Mouse (Mus musculus): ENCODE data around the gene Tnrc6c. TPM values are rescaled to one million over a fixed set of nuclear protein-coding genes. Genes with fewer than 3 reads are reported as not detected.

Gene Tnrc6c
- polyA plus RNA-seq, 1 experiment from 2014 or later: 31.0 TPM

- Histone ChIP-seq H3K4me1 (peaks cover 23% of the 10 kb centered on the region), H3K4me3 (no peak overlapping the region), H3K36me3 (no peaks in the 10 kb centered on the region), H3K27ac (replicated peaks) (no peak overlapping the region), H3K9me3 (no peaks in the 10 kb centered on the region), H3K4me2 (replicated peaks) (no peak overlapping the region), H3K27me3 (no peaks in the 10 kb centered on the region), H3K9ac (replicated peaks) (no peak overlapping the region)
- WGBS: 72% methylated on average over 10 of the region's 10 CpGs
- ATAC-seq (replicated peaks): no peak
Measured at GRCm38 (mm10) chr11:117619581-117619980, 34.5 kb upstream of the Tnrc6c start.

DNA sequence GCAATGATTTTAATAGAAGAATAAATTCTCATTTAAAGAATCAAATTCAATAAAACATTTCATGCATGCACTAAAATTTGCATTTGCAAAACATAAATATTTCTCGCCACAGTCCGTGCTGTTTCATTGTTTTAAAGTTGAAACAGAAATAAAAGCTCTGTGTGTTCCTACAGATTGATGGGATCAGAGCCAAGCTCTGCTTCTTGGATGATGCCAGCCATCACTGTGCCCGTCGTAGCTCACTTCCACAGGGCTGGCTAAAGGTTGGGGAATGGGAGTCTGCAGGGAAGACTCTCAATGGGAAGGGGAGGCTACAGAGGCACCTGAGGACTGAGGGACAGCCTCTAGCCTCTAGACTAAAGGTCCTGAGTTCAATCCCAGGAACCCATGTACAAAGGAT, 28.9 kb upstream of the Tnrc6c start:
- H3K4me1 ChIP-seq: peaks cover 45% of the 10 kb centered on the region
- no peaks in the 10 kb centered on the region for H3K36me3 ChIP-seq
- no peaks in the 10 kb centered on the region for H3K9me3 ChIP-seq
- H3K4me3 ChIP-seq: no peak overlapping the region
- H3K27me3 ChIP-seq: no peaks in the 10 kb centered on the region
- H3K9ac ChIP-seq (replicated peaks): no peak overlapping the region
- H3K4me2 ChIP-seq (replicated peaks): no peak overlapping the region
- no peak for ATAC-seq (replicated peaks)
- H3K27ac ChIP-seq (replicated peaks): peak overlapping the region; percentile 73
- WGBS: 26% methylated on average over 4 of the region's 4 CpGs

DNA sequence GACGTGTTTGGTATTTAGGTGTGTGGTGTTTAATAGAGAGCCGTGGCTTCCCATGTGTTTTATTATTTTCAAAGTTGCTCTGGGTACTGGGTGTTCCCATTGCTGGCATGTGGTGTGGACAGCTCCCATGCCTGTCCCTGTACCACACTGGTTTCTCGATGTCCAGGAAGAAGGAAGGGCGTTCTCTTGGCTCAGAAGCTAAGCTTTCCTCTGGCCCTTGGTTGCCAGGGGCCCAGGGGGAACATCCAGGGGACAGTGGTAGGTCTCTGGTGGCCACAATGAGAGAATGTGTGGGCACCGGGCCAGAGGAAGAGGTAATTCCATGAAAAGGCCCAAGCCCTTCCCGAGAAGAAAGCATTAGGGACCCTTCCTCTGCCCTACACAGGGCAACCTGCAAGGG, 27.5 kb upstream of the Tnrc6c start:
- H3K4me2 ChIP-seq (replicated peaks): peak overlapping the region; percentile 45
- no peak for ATAC-seq (replicated peaks)

GRCm38 (mm10) chr11:117627060-117627562, 27.0 kb upstream of the Tnrc6c start:
- Histone ChIP-seq H3K4me1 (peaks cover 45% of the 10 kb centered on the region), H3K27me3 (no peaks in the 10 kb centered on the region), H3K36me3 (no peaks in the 10 kb centered on the region), H3K4me3 (no peak overlapping the region), H3K27ac (replicated peaks) (peak overlapping the region; percentile 96), H3K4me2 (replicated peaks) (peak overlapping the region; percentile 45), H3K9ac (replicated peaks) (peak overlapping the region; percentile 9; the same call in 1 of the 2 replicates), H3K9me3 (no peaks in the 10 kb centered on the region)
- 8% methylated on average over 5 of the region's 5 CpGs for WGBS
- ATAC-seq (replicated peaks): peak; percentile 44; the same call in 1 of the 2 replicates

More for the DNA sequence above, 27.5 kb upstream of the Tnrc6c start:
- WGBS: 39% methylated on average over 6 of the region's 6 CpGs
- Histone ChIP-seq H3K4me1 (peaks cover 45% of the 10 kb centered on the region), H3K27me3 (no peaks in the 10 kb centered on the region), H3K9ac (replicated peaks) (0 out of 2 replicates have a peak overlapping the region, but pooled peaks have one; percentile 9), H3K27ac (replicated peaks) (peak overlapping the region; percentile 96), H3K9me3 (no peaks in the 10 kb centered on the region), H3K4me3 (no peak overlapping the region), H3K36me3 (no peaks in the 10 kb centered on the region)

DNA sequence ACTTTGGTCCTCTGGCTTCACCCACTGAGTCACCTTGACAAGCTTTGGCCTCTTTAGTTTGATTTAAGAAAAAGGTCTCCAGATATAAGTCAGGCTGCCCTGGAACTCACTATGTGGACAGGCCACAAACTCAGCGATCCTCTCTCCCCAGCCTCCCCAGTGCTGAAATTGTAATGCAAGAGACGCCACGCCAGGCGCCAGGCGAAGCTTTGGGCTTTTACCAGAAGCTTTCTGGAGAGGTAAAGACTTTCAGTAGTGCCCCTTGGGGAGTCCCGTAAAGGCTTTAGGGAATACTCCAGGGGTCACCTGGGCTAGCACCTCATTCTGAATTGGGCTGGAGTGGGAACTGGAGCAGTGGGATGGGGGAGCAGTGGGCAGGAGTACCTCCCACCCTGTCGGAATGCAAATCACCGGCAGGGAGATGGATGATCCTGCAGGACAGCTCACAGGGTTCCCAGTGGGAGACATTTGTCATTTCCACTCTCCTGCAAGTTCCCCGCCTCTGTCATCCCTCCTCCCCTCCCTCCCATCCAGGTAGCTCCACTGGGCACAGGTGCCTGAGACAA, 26.3 kb upstream of the Tnrc6c start:
- peaks cover 45% of the 10 kb centered on the region for H3K4me1 ChIP-seq
- H3K36me3 ChIP-seq: no peaks in the 10 kb centered on the region
- 6% methylated on average over 9 of the region's 9 CpGs for WGBS
- peak overlapping the region; percentile 45 for H3K4me2 ChIP-seq (replicated peaks)
- ATAC-seq (replicated peaks): peak; percentile 55
- peak overlapping the region; percentile 29 for H3K4me3 ChIP-seq
- H3K9me3 ChIP-seq: no peaks in the 10 kb centered on the region
- no peaks in the 10 kb centered on the region for H3K27me3 ChIP-seq
- H3K27ac ChIP-seq (replicated peaks): peak overlapping the region; percentile 96
- H3K9ac ChIP-seq (replicated peaks): peak overlapping the region; percentile 50

DNA sequence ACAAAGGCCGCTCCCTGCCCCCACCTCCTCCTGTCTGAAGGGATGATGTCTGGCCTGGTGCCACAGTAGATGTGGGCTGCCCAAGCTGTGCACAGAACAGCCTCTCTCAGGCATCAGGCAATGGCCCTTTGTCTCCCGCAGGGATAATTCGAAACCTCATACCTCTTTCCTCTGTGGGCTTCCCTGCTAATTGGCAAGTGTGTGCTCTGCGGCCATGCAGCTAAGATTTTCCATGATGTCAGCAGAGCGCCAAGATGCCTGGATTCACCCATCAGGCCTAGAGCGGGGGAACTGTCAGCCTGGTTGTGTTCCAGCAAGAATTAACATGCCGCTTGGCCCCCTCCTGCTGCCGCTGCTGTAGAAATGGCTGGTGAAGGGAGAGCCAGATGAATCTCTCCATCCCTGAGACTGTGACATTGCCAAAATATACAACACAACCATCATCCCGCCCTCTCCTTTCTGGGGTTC, 25.7 kb upstream of the Tnrc6c start:
- H3K36me3 ChIP-seq: no peaks in the 10 kb centered on the region
- H3K9ac ChIP-seq (replicated peaks): peak overlapping the region; percentile 50
- no peaks in the 10 kb centered on the region for H3K9me3 ChIP-seq
- H3K27me3 ChIP-seq: no peaks in the 10 kb centered on the region
- H3K4me2 ChIP-seq (replicated peaks): peak overlapping the region; percentile 45
- ATAC-seq (replicated peaks): peak; percentile 80
- peak overlapping the region; percentile 96 for H3K27ac ChIP-seq (replicated peaks)
- peak overlapping the region; percentile 29 for H3K4me3 ChIP-seq
- H3K4me1 ChIP-seq: peaks cover 45% of the 10 kb centered on the region
- WGBS: 4% methylated on average over 9 of the region's 9 CpGs

GRCm38 (mm10) chr11:117629865-117630264, 24.2 kb upstream of the Tnrc6c start:
- Histone ChIP-seq H3K9ac (replicated peaks) (no peak overlapping the region), H3K4me1 (peaks cover 43% of the 10 kb centered on the region), H3K27ac (replicated peaks) (no peak overlapping the region), H3K9me3 (no peaks in the 10 kb centered on the region), H3K4me3 (no peak overlapping the region), H3K4me2 (replicated peaks) (no peak overlapping the region), H3K36me3 (no peaks in the 10 kb centered on the region), H3K27me3 (no peaks in the 10 kb centered on the region)
- WGBS: 51% methylated on average over 2 of the region's 2 CpGs
- no peak for ATAC-seq (replicated peaks)

DNA sequence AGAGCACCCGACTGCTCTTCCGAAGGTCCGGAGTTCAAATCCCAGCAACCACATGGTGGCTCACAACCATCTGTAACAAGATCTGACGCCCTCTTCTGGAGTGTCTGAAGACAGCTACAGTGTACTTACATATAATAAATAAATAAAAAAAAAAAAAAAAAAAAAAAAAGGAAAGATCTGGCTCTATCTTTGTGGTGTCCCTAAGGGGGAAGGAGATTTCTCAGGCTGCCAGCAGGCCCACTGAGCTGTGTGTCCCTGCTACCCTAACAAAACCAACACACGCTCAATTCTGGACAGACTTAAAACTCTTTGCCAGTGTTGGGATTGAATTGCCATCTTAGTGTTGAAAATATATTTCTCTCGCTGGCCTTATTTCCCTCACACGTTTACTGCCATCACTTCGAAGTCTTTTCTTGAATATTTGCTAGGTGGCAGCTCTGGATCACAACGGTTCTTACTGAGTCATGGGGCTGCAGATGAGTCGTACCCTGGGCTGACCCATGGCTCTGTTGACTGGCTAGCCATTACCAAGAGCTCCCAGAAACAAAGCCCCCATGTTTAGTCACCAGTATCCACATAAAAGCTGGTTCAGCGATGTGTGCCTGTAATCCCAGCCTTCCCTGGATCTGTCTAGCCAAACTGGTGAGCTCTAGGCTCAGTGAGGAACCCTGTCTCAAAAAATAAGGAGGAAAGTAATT, 23.1 kb upstream of the Tnrc6c start:
- 90% methylated on average over 10 of the region's 11 CpGs for WGBS
- Histone ChIP-seq H3K4me1 (peaks cover 34% of the 10 kb centered on the region), H3K27ac (replicated peaks) (no peak overlapping the region), H3K4me3 (no peak overlapping the region), H3K9me3 (no peaks in the 10 kb centered on the region), H3K9ac (replicated peaks) (no peak overlapping the region), H3K27me3 (no peaks in the 10 kb centered on the region), H3K4me2 (replicated peaks) (no peak overlapping the region), H3K36me3 (no peaks in the 10 kb centered on the region)
- ATAC-seq (replicated peaks): no peak

DNA sequence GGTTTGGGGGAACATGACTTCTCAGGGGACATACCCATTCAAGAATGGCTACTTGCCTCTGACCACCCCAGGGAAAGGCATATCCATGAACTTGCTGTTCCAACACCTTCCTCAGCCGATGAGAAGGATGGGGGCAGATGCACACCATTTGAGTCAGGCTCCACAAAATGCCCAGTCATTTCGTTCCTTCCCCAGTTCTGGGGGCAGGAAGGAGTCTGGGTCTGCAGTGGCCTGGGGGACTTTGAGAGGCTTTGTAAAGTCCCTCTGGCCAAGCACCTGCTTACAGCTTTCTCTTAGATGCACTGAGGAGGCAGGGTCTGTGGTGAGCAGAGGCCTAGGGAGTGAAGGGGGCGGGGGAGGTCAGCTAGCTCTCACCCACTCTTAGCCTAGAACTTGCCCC, 20.8 kb upstream of the Tnrc6c start:
- no peak overlapping the region for H3K4me2 ChIP-seq (replicated peaks)
- WGBS: 88% methylated on average over 3 of the region's 3 CpGs
- H3K27ac ChIP-seq (replicated peaks): no peak overlapping the region
- H3K36me3 ChIP-seq: no peaks in the 10 kb centered on the region
- H3K9ac ChIP-seq (replicated peaks): no peak overlapping the region
- no peaks in the 10 kb centered on the region for H3K27me3 ChIP-seq
- H3K4me3 ChIP-seq: no peak overlapping the region
- peaks cover 17% of the 10 kb centered on the region for H3K4me1 ChIP-seq
- no peak for ATAC-seq (replicated peaks)
- no peaks in the 10 kb centered on the region for H3K9me3 ChIP-seq

DNA sequence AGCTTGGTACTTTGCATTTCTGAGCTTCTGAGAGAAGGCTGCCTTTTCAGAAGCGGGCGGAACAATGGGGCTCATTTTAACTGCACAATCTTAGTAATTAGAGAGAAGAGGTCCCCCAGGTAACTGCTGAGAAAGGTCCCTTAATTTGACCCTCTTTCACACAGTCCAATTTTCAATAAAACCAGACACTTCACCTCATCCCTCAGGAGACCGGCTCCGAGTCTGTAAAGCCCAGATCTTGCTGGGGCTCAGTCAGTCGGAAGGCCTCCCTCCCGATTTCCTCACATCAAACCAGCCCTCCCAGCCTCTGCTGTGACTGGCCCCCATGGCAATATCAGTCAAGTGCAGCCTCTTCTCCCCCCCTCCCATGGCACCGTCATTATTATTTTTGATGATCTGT, 15.7 kb upstream of the Tnrc6c start:
- no peaks in the 10 kb centered on the region for H3K9me3 ChIP-seq
- H3K4me3 ChIP-seq: no peak overlapping the region
- no peak overlapping the region for H3K4me2 ChIP-seq (replicated peaks)
- H3K27ac ChIP-seq (replicated peaks): peak overlapping the region; percentile 8; the same call in 1 of the 2 replicates
- no peak overlapping the region for H3K9ac ChIP-seq (replicated peaks)
- H3K36me3 ChIP-seq: no peaks in the 10 kb centered on the region
- no peak for ATAC-seq (replicated peaks)
- H3K4me1 ChIP-seq: peaks cover 14% of the 10 kb centered on the region
- H3K27me3 ChIP-seq: no peaks in the 10 kb centered on the region
- WGBS: 9% methylated on average over 7 of the region's 7 CpGs

GRCm38 (mm10) chr11:117638809-117639208, 15.3 kb upstream of the Tnrc6c start:
- H3K4me1 ChIP-seq: peaks cover 15% of the 10 kb centered on the region
- H3K27ac ChIP-seq (replicated peaks): no peak overlapping the region
- no peak overlapping the region for H3K4me2 ChIP-seq (replicated peaks)
- H3K27me3 ChIP-seq: no peaks in the 10 kb centered on the region
- no peak overlapping the region for H3K9ac ChIP-seq (replicated peaks)
- H3K9me3 ChIP-seq: no peaks in the 10 kb centered on the region
- no peak overlapping the region for H3K4me3 ChIP-seq
- H3K36me3 ChIP-seq: no peaks in the 10 kb centered on the region
- WGBS: 58% methylated on average over 11 of the region's 11 CpGs
- ATAC-seq (replicated peaks): no peak

DNA sequence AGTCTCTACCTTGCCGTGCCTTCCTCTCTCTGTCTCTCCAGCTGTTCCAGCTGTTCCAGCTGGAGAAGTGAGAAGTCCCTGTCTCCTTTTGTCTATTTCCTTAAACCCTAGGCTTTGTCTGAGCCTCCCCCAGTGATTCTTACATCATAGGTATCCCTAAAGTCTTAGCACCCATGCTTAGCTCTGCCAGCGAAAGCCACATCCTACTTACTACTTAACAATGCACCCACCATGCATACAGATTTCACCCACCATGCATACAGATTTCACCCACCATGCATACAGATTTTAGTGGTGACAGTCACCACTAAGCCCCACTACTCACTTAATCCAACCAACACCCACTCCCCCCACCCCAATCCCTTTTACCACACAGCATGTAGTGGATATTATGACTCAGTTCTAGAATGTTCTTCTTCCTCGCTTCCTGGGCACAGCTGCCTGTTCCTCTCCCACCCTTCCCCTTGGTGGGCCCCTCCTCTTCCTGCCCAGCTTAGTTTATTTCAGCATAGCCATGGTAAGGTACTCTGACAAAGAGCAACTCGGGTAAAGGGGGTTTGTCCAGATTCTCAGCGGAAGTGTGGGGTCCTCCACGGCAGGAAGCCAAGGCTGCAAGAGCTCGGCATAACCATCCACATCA, 14.6 kb upstream of the Tnrc6c start:
- Histone ChIP-seq H3K36me3 (no peaks in the 10 kb centered on the region), H3K27ac (replicated peaks) (no peak overlapping the region), H3K9me3 (no peaks in the 10 kb centered on the region), H3K9ac (replicated peaks) (no peak overlapping the region), H3K27me3 (no peaks in the 10 kb centered on the region), H3K4me2 (replicated peaks) (no peak overlapping the region), H3K4me3 (no peak overlapping the region), H3K4me1 (peaks cover 15% of the 10 kb centered on the region)
- WGBS: 78% methylated on average over 7 of the region's 7 CpGs
- no peak for ATAC-seq (replicated peaks)

All from forebrain, embryonic 15.5 days (tissue).